Mouse (Mus musculus): ENCODE measurements around the gene Arfgef2. TPM values are rescaled to one million over a fixed set of nuclear protein-coding genes. Genes with fewer than 3 reads are reported as not detected.

Gene Arfgef2
- polyA plus RNA-seq, 1 experiment from 2014 or later: 5.8 TPM

GRCm38 (mm10) chr2:166857118-166857517, 51.7 kb downstream of the Arfgef2 start:
- Histone ChIP-seq H3K27ac (no peak overlapping the region), H3K27me3 (no peaks in the 10 kb centered on the region), H3K4me3 (replicated peaks) (no peak overlapping the region), H3K4me2 (no peak overlapping the region), H3K9me3 (peaks cover 2% of the 10 kb centered on the region; the same call in 1 of the 2 replicates), H3K4me1 (replicated peaks) (no peaks in the 10 kb centered on the region), H3K36me3 (peaks cover 94% of the 10 kb centered on the region), H3K9ac (replicated peaks) (no peak overlapping the region)
- no peak for ATAC-seq (ENCODE audit: insufficient number of reproducible peaks, insufficient read depth, low FRiP score, low TSS enrichment, low read depth)
- WGBS: 89% methylated on average over 2 of the region's 2 CpGs

GRCm38 (mm10) chr2:166859214-166859613, 53.8 kb downstream of the Arfgef2 start:
- H3K9me3 ChIP-seq: no peaks in the 10 kb centered on the region
- H3K27ac ChIP-seq: no peak overlapping the region
- ATAC-seq (ENCODE audit: insufficient number of reproducible peaks, insufficient read depth, low FRiP score, low TSS enrichment, low read depth): no peak
- H3K9ac ChIP-seq (replicated peaks): no peak overlapping the region
- H3K4me2 ChIP-seq: no peak overlapping the region
- peaks cover 89% of the 10 kb centered on the region for H3K36me3 ChIP-seq
- no peaks in the 10 kb centered on the region for H3K27me3 ChIP-seq
- H3K4me3 ChIP-seq (replicated peaks): no peak overlapping the region
- WGBS: 84% methylated on average over 7 of the region's 7 CpGs
- H3K4me1 ChIP-seq (replicated peaks): no peaks in the 10 kb centered on the region

GRCm38 (mm10) chr2:166862505-166862904, 57.1 kb downstream of the Arfgef2 start:
- no peak overlapping the region for H3K4me2 ChIP-seq
- ATAC-seq (ENCODE audit: insufficient number of reproducible peaks, insufficient read depth, low FRiP score, low TSS enrichment, low read depth): no peak
- H3K27me3 ChIP-seq: no peaks in the 10 kb centered on the region
- no peak overlapping the region for H3K4me3 ChIP-seq (replicated peaks)
- no peak overlapping the region for H3K9ac ChIP-seq (replicated peaks)
- H3K27ac ChIP-seq: no peak overlapping the region
- no peaks in the 10 kb centered on the region for H3K9me3 ChIP-seq
- H3K4me1 ChIP-seq (replicated peaks): no peaks in the 10 kb centered on the region
- WGBS: 87% methylated on average over 3 of the region's 3 CpGs
- H3K36me3 ChIP-seq: peaks cover 92% of the 10 kb centered on the region

GRCm38 (mm10) chr2:166865476-166865875, 60.1 kb downstream of the Arfgef2 start:
- no peak overlapping the region for H3K4me3 ChIP-seq (replicated peaks)
- H3K27me3 ChIP-seq: no peaks in the 10 kb centered on the region
- no peak overlapping the region for H3K27ac ChIP-seq
- peaks cover 91% of the 10 kb centered on the region for H3K36me3 ChIP-seq
- H3K9me3 ChIP-seq: no peaks in the 10 kb centered on the region
- no peak overlapping the region for H3K4me2 ChIP-seq
- H3K9ac ChIP-seq (replicated peaks): no peak overlapping the region
- WGBS: 88% methylated on average over 10 of the region's 10 CpGs
- H3K4me1 ChIP-seq (replicated peaks): no peaks in the 10 kb centered on the region
- ATAC-seq (ENCODE audit: insufficient number of reproducible peaks, insufficient read depth, low FRiP score, low TSS enrichment, low read depth): no peak

GRCm38 (mm10) chr2:166870271-166870865, 65.0 kb downstream of the Arfgef2 start:
- Histone ChIP-seq H3K27ac (no peak overlapping the region), H3K4me1 (replicated peaks) (no peaks in the 10 kb centered on the region), H3K9me3 (no peaks in the 10 kb centered on the region), H3K4me2 (no peak overlapping the region), H3K27me3 (no peaks in the 10 kb centered on the region), H3K9ac (replicated peaks) (no peak overlapping the region), H3K4me3 (replicated peaks) (no peak overlapping the region), H3K36me3 (peaks cover 93% of the 10 kb centered on the region)
- WGBS: 93% methylated on average over 20 of the region's 20 CpGs
- no peak for ATAC-seq (ENCODE audit: insufficient number of reproducible peaks, insufficient read depth, low FRiP score, low TSS enrichment, low read depth)

GRCm38 (mm10) chr2:166870899-166871298, 65.5 kb downstream of the Arfgef2 start:
- Histone ChIP-seq H3K27me3 (no peaks in the 10 kb centered on the region), H3K36me3 (peaks cover 90% of the 10 kb centered on the region), H3K4me2 (no peak overlapping the region), H3K9me3 (no peaks in the 10 kb centered on the region), H3K4me3 (replicated peaks) (no peak overlapping the region), H3K4me1 (replicated peaks) (no peaks in the 10 kb centered on the region), H3K9ac (replicated peaks) (no peak overlapping the region), H3K27ac (no peak overlapping the region)
- ATAC-seq (ENCODE audit: insufficient number of reproducible peaks, insufficient read depth, low FRiP score, low TSS enrichment, low read depth): no peak
- WGBS: 92% methylated on average over 10 of the region's 10 CpGs

- no peaks in the 10 kb centered on the region for H3K9me3 ChIP-seq
- no peak overlapping the region for H3K9ac ChIP-seq (replicated peaks)
- no peak overlapping the region for H3K4me2 ChIP-seq
- 67% methylated on average over 10 of the region's 10 CpGs for WGBS
- H3K27me3 ChIP-seq: no peaks in the 10 kb centered on the region
- no peak overlapping the region for H3K4me3 ChIP-seq (replicated peaks)
- peaks cover 82% of the 10 kb centered on the region for H3K36me3 ChIP-seq
- H3K27ac ChIP-seq: no peak overlapping the region
- no peaks in the 10 kb centered on the region for H3K4me1 ChIP-seq (replicated peaks)
- ATAC-seq (ENCODE audit: insufficient number of reproducible peaks, insufficient read depth, low FRiP score, low TSS enrichment, low read depth): no peak
Measured at GRCm38 (mm10) chr2:166874675-166875280, 69.4 kb downstream of the Arfgef2 start.

- 85% methylated on average over 6 of the region's 6 CpGs for WGBS
- Histone ChIP-seq H3K9ac (replicated peaks) (no peak overlapping the region), H3K4me3 (replicated peaks) (no peak overlapping the region), H3K27ac (no peak overlapping the region), H3K9me3 (no peaks in the 10 kb centered on the region), H3K27me3 (no peaks in the 10 kb centered on the region), H3K4me1 (replicated peaks) (no peaks in the 10 kb centered on the region), H3K4me2 (no peak overlapping the region), H3K36me3 (peaks cover 75% of the 10 kb centered on the region)
- no peak for ATAC-seq (ENCODE audit: insufficient number of reproducible peaks, insufficient read depth, low FRiP score, low TSS enrichment, low read depth)
Measured at GRCm38 (mm10) chr2:166875561-166875960, 70.2 kb downstream of the Arfgef2 start.

- no peak overlapping the region for H3K27ac ChIP-seq
- H3K9ac ChIP-seq (replicated peaks): no peak overlapping the region
- no peak overlapping the region for H3K4me2 ChIP-seq
- H3K9me3 ChIP-seq: no peaks in the 10 kb centered on the region
- peaks cover 74% of the 10 kb centered on the region for H3K36me3 ChIP-seq
- ATAC-seq (ENCODE audit: insufficient number of reproducible peaks, insufficient read depth, low FRiP score, low TSS enrichment, low read depth): no peak
- H3K4me3 ChIP-seq (replicated peaks): no peak overlapping the region
- no peaks in the 10 kb centered on the region for H3K4me1 ChIP-seq (replicated peaks)
- H3K27me3 ChIP-seq: no peaks in the 10 kb centered on the region
- 86% methylated on average over 10 of the region's 10 CpGs for WGBS
Measured at GRCm38 (mm10) chr2:166876331-166876730, 70.9 kb downstream of the Arfgef2 start.

GRCm38 (mm10) chr2:166885066-166885465, 79.7 kb downstream of the Arfgef2 start:
- no peaks in the 10 kb centered on the region for H3K9me3 ChIP-seq
- H3K4me3 ChIP-seq (replicated peaks): no peak overlapping the region
- peaks cover 24% of the 10 kb centered on the region for H3K36me3 ChIP-seq
- ATAC-seq (ENCODE audit: insufficient number of reproducible peaks, insufficient read depth, low FRiP score, low TSS enrichment, low read depth): no peak
- no peaks in the 10 kb centered on the region for H3K4me1 ChIP-seq (replicated peaks)
- H3K27me3 ChIP-seq: no peaks in the 10 kb centered on the region
- no peak overlapping the region for H3K27ac ChIP-seq
- no peak overlapping the region for H3K4me2 ChIP-seq
- WGBS: 91% methylated on average over 7 of the region's 7 CpGs
- H3K9ac ChIP-seq (replicated peaks): no peak overlapping the region

- Histone ChIP-seq H3K9me3 (no peaks in the 10 kb centered on the region), H3K27me3 (no peaks in the 10 kb centered on the region), H3K4me2 (no peak overlapping the region), H3K9ac (replicated peaks) (no peak overlapping the region; the same call in 1 of the 2 replicates), H3K36me3 (peaks cover 29% of the 10 kb centered on the region), H3K4me3 (replicated peaks) (no peak overlapping the region), H3K4me1 (replicated peaks) (no peaks in the 10 kb centered on the region), H3K27ac (0 out of 2 replicates have a peak overlapping the region, but pooled peaks have one; percentile 17)
- ATAC-seq (ENCODE audit: insufficient number of reproducible peaks, insufficient read depth, low FRiP score, low TSS enrichment, low read depth): no peak
- WGBS: 64% methylated on average over 10 of the region's 10 CpGs
Measured at GRCm38 (mm10) chr2:166885619-166886018, 80.2 kb downstream of the Arfgef2 start.

GRCm38 (mm10) chr2:166886231-166886630, 80.8 kb downstream of the Arfgef2 start:
- no peak overlapping the region for H3K27ac ChIP-seq
- peaks cover 28% of the 10 kb centered on the region for H3K36me3 ChIP-seq
- WGBS: 90% methylated on average over 3 of the region's 3 CpGs
- no peaks in the 10 kb centered on the region for H3K9me3 ChIP-seq
- H3K9ac ChIP-seq (replicated peaks): no peak overlapping the region
- no peaks in the 10 kb centered on the region for H3K27me3 ChIP-seq
- H3K4me3 ChIP-seq (replicated peaks): no peak overlapping the region
- no peak overlapping the region for H3K4me2 ChIP-seq
- no peak for ATAC-seq (ENCODE audit: insufficient number of reproducible peaks, insufficient read depth, low FRiP score, low TSS enrichment, low read depth)
- H3K4me1 ChIP-seq (replicated peaks): no peaks in the 10 kb centered on the region

Measured in limb, embryonic 12.5 days (tissue).